Mouse (Mus musculus): Measurements from ENCODE around the gene Sox13.
A peak's percentile ranks its signal among the peaks of the same experiment; 100 is the strongest.

GRCm38 (mm10) chr1:133353371-133353809, 70.8 kb downstream of the Sox13 start:
- TF ChIP-seq CTCF (conservative IDR thresholded peaks at IDR 0.05 in 1 of 2, IDR thresholded peaks at IDR 0.05 in 1 of 2; ENCODE audit: low read depth in 2 of 2, low read length in 2 of 2) (peak; percentile 97 to 98), UBTF (IDR thresholded peaks at IDR 0.05; ENCODE audit: low read depth, low read length) (no peak), TCF12 (IDR thresholded peaks at IDR 0.05; ENCODE audit: low read depth, low read length) (peak; percentile 34; the same call in 1 of the 2 replicates), POLR2AphosphoS2 (IDR thresholded peaks at IDR 0.05; ENCODE audit: low read depth, low read length) (no peak), EP300 (IDR thresholded peaks at IDR 0.05; ENCODE audit: low read length) (no peak), RCOR1 (conservative IDR thresholded peaks at IDR 0.05; ENCODE audit: low read depth, low read length) (no peak), CHD2 (IDR thresholded peaks at IDR 0.05; ENCODE audit: low read length) (no peak), MYC (IDR thresholded peaks at IDR 0.05; ENCODE audit: low read depth, low read length) (no peak), MAZ (IDR thresholded peaks at IDR 0.05; ENCODE audit: low read depth, low read length) (no peak), ZC3H11A (IDR thresholded peaks at IDR 0.05; ENCODE audit: low read depth, low read length) (peak; percentile 25; the same call in 1 of the 2 replicates), ZNF384 (IDR thresholded peaks at IDR 0.05; ENCODE audit: low read depth, low read length) (no peak), ZKSCAN1 (IDR thresholded peaks at IDR 0.05; ENCODE audit: borderline replicate concordance, low read depth, low read length) (no peak), POLR2A (IDR thresholded peaks at IDR 0.05; ENCODE audit: low read depth, low read length) (no peak)

Data from CH12.LX (cell line).